Mouse (Mus musculus): ENCODE data around the gene Cntn5. TPM values are rescaled to one million over a fixed set of nuclear protein-coding genes. Genes with fewer than 3 reads are reported as not detected.

Cntn5 gene
- total RNA-seq, 2 experiments from 2014 or later = 0.50 to 0.64 TPM

DNA sequence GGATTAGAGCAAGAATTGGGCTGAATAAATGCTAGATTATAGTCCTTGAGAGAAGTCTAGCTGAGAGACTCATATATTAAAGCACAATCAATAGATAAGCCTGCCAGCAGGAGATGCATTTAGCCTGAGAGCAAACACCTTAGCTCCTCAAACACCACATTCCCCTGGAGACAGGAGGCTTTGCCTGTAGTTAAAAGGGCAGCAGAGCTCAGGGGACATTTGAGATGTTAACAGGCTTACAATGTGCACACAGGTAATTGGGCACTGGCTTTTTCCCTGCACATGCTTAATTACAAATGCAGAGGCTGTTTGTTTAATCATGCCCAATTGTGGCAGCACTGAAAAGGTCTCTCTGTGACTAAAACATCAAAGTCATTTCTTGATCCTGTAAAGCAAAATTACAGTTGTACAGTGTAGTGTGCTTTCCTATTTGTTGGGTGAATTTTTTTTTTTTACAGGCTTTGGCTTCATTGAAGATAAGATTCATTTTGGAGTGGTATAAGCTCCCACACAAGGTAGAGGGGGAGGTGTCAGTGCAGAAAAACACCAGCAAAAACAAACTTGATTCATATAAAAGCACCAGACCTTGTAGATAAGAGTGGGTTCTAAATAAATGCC lies 457.2 kb downstream of the Cntn5 start:
- DNase-seq = no peak

DNA sequence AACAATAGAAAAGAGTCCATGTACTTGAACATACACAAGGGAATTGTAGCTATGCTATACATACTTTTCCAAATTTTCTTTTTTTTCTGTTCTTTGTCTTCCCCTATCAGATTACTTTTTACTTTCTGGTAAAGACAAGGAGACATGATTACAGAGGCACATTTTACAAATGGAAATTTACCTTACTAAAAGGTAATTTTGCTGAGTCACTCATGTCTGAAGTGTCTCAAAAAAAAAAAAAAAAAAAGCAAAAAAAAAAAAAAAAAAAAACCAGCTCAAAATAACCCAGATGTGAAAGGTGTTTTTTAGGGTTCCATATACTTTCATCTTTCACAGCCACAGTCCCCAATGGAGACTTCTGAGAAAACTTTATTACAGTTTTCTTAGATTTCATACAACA lies 492.5 kb downstream of the Cntn5 start:
- no peak for DNase-seq

DNA sequence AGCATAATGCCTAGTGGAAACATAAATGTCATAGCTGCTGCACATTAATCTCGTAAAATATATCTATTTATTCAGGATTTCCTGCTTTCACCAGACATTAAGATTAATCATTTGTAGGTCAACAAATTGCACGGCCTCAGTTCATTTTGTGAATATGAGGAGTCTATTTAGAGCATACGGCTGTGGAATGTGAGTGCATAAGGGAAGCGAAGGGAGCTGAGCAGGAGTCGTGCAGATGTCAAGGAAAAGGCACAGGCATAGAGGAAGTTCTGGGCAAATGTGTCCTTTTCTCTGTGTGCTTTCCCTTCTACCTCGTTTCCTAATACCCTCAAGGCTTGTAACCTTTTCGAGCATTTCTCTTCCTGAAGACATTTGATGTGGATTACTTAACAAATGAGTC lies 504.5 kb downstream of the Cntn5 start:
- no peak for DNase-seq

DNA sequence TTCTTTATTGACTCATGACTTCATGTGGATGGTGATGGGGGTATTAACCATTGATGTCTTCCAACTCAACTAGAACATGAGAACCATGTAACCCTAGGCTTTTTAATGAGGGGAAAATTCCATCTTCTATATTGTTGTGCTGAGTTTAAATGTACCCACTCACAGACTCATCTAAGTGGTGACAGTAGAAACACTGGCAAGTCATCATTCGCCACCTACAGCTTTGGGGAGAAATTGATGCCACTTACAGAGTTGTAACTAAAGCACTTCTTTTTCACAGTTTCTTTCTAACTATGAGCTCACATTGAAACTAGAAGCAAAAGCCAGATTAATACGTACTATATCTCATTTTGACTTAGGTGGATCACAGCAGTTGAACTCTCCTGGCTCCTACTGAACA lies 514.7 kb downstream of the Cntn5 start:
- no peak for DNase-seq

DNA sequence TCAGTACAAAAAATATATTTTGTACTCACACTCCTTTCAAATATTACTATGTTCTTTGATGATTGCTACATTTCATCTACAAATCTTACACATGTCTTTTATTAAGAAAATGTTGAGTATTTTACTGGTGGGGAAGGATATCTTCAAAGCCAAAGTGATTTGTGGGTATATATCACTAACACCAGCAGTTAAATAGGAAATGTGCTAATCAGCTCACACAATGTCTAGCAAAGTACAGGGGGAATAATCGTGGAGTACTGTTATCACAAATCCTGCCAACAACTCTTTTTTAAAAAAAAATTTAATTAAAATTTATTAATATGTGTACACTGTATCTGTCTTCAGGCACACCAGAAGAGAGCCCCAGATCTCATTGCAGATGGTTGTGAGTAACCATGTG lies 520.1 kb downstream of the Cntn5 start:
- no peak for DNase-seq

DNA sequence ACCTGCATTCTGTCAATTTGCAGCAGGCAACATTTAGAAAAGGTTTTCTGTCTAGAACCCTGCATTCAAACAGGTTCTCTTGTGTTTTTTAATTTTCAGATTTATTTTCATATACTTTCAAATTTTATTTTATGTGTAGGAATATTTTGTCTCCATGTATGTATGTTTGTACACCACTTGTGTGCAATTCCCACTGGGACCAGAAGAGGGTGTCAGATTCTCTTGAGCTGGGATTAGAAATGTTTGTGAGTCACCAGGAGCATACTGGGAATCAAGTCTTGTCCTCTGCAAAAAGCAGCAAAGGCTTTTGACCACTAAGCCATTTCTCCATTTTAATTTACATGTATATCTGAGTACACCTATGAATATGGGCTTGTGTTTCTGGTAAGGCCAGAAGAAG lies 521.4 kb downstream of the Cntn5 start:
- DNase-seq = no peak

DNA sequence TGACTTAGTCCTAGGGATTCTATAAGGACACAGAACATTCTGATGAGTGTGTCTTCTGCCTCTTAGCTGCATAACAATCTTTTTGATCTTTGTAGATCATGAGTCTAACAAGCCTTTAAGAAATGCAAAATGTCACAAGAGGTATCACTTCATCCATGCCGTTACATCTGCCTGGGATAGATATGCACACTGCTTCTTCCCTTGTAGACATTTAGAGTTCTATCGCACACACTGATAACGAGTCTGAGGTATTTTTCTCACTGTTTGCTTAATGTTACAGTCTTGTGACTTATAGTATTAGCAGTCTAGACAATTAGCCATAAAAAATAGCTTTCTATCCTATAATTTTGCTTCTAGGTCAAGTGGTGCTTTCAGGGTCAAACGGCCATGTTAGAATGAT lies 522.9 kb downstream of the Cntn5 start:
- no peak for DNase-seq

DNA sequence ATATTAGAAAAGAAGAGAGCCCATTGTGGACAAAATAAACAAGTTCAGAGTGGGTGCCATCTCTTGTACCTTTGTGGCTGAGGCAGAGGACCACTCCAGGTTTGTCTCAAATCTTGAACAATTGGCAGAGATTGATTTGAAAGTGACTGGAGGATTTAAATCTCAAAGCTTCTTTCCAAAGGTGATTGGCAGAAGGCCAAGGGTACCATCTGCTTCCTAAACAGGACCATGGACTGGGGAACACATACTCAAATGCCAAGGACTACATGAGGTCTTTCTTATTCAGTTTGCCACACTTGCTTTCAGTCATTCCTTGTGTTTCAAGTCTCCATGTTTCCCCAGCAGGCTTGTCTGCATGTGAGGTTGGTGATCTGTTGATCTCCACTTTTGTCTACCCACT lies 528.3 kb downstream of the Cntn5 start:
- DNase-seq = no peak

DNA sequence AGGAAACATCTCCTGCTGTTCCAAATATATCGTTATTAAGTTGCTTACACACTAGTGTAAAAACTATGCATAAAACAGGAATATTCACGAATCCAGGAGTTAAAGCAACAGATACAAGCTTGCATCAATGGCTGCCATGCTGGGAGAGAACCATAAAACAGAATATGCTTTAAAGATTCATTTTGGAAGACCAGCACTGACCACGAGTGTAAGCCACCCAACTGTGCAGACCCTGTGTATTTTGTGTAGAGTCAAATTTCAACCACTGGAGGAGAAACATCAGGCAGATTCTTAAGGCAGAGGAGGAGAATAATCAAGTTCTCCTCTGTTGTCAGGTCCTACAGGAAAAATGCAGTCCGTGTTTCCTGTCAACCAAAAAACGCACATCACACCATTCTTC lies 535.6 kb downstream of the Cntn5 start:
- no peak for DNase-seq

DNA sequence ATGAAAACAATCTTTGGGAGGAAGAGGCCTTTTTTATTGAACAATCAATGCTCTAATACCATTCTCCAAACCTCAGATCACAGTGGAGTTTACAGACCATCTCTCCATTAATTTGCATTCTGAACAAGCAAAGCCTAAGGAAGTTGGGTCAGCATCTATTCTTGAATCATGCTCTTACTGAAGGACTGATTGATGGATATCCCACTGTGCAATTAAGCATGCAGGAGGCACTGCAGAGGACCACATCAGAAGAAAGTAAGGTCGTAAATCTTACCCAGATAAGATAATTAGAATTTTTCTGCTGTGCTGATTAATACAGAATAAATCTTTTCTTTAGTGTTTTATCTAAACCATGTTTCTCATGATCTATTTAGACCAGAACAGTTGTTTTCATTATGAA lies 536.2 kb downstream of the Cntn5 start:
- DNase-seq = no peak

DNA sequence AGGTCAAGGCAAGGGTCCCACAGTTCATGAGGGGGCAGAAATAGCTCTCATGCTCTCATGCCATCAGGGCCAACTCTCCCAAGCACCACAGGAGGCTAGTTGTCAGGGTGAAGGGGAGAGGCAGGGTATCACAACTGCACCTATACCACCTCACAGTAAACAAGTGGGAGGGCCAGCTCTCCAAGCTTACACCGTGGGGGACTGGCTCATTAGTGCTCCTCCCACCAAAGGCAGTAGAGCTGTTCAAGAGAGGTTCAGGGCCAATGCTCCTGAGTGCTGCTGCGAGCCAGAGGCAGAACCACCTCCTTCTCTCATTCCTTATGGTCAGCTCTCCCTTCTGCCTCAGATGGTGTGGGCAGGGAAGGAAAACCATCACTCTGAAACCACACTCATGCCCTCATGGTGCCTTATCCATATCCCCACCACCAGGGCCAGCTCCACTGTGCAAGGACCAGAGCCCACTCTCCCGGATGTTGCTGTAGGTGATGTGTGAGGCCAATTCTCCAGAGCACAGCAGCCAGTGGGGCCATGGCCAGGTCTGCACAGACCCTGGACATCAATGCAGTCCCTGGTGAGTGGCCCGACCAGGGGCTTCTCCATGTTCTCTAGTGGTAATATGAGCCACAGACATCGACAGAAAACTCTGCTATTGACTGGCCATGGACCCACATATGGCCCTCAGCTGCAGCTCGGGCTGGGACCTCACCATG lies 538.2 kb downstream of the Cntn5 start:
- DNase-seq = no peak

DNA sequence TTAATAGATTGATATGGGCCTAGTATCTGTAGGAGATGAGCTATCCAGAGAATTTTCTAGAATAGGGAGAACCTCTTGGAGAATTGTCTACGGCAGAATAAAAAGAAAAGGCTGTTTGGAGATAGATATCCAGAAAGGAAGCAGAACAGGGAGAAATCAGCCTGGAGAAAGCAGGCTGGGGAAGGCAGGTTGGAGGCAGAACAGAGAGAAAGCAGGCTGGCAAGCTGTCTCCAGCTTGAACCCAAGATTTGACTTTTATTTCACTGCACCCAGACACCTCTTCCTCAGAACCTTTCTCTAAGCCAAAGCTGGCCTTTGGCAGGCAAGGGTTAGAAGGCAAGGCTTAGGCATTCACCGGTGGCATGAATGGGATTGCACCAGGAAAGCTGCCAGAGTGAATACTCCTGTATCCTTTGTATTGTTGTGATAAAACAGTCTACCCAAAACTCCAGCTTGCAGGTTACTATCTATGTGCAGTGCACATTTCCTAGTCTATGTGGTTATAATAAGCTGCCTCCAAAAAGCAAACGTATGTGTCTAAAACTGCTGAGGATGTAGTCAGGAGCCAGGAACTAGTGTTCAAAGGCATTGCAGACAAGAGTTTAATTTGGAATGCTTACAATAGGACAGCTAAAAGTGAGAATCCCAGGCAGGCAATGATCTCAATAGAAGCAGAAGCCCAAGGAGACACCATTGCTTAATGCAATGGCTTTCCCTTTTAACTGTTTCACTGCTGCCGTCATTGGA lies 553.5 kb downstream of the Cntn5 start:
- no peak for DNase-seq

DNA sequence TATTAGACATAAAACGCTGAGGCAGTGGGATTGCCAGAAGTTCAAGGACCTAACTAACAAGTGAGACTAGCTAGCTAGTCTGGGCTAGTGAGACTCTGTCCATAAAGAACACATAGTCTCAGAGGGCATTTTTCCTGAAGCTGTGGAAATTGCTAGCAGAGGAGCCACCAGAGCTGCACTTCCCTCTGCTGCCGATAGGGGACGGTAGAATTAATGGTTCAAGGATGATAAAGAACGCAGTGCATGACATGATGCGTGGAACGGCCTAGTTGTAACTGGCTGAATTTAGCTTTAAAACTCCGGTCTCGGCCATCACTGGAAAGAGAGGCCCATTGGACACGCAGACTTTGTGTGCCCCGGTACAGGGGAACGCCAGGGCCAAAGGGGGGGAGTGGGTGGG lies 555.8 kb downstream of the Cntn5 start:
- DNase-seq = no peak

DNA sequence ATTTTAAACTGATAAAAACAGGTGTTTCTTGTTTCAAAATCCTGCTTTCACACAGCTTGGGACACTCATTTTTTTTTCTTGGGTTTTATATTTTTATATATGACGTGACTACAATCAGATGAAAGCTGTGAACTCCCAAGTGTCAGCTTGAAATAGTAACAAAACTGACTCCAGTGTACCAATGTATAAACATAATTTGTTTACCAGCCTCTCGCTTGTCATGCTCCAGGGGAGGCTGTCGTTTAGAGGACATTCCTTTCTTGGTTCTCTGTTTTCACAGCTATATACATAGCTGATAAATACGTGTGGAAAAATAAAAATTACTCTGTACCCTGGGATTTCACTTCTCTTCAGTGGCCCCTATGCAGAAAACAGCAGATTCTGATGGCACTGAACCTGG lies 556.4 kb downstream of the Cntn5 start:
- DNase-seq = no peak

DNA sequence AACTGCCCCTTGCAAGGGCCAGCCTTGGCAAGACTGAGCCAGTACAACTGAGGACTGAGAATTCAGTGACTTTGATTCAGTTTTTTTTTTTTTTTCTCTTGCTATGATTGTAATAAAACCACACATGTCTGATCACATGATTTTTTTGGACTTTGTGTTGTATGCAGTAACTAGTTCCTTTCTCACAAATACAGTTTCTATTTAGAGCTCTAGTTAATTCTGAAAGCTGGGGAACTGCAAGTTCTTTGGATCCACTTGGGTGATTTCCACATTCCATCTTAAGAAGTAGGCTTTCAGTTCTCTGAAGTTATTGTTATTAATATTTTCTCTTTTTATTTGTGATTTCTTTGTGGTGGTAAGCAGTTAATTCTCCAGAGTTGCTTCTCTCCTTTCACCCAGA lies 563.8 kb downstream of the Cntn5 start:
- no peak for DNase-seq

DNA sequence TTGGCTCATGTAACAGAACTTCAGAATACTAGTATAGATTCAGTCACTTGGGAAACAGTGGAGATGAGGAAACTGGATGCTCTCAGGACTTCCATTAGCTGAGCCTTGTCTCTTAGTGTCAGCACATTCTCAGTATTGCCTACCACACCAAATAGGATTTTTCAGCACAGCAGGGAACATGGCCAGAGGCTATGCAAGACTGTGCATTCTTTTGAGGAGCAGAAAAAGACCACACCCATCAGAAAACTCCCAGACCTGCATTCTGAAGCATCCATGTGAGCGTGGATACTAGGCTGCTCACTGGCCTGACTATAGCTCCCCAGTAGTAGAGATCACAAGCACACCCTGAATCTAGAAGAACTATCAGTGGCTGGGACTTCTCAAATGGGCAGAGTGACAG lies 564.9 kb downstream of the Cntn5 start:
- DNase-seq = no peak

DNA sequence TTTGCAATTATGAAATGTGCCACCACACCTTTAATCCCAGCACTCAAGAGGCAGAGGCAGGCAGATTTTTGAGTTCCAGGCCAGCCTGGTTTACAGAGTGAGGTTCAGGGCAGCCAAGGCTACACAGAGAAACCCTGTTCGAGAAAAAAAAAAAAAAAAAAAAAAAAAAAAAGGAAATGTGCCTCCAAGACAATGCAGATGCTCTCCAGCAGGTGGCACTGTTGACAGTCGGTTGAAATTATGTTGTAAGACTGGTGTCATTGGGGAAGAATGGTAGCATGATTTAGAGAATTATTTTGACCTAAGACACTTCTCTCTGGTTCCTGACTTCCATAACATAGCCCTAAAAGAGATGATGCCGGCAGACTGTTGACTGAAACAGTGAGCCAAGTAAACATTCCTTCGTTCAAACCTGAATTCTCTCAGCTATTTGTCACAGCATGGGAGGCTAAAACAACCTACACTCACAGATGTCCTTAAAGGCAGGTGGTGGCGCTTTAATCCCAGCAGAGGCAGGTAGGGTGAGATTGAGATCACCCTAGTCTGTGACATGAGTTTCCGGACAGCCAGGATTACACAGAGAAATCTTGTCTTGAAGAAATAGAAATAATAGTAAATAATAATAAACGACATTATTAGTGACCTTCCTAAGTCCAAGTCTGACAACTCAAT lies 579.7 kb downstream of the Cntn5 start:
- DNase-seq = peak; percentile 1 to 49

DNA sequence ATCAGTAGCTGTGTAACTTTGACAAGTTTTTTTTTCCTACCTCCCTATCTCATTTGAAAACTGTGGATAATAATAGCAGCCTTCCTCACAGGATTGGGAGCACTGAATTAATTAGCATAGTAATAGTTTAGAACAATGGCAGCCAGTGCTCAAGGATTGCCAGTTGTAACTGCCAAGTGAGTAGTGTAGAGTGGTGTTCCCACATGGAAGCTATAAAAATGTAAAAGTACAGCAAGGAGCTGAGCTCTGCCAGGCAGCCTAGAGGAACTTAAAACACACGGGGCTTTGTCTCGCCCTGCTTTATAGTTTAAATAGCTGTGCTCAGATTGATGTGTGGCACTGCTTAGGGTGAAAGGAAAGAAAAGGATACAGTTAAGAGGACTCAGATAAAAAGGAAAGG lies 635.2 kb downstream of the Cntn5 start:
- no peak for DNase-seq

DNA sequence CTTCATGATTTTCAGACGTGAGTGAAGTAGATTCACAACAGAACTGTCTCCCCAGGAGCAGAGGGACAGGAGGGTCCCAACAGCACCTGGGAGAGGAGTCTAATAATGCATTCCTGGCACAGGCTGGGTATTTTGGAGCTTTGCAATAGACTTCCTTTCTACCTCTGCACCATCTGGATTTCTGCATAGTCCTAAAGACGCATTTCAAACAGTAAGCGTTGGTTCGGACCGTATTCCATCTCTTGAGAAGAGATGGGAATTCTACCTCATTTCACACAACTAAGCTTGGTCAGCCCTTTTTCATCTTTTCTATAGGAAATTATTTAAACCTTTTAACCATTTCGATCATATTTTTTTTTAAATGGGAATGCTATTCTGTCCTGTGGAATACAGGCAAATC lies 635.7 kb downstream of the Cntn5 start:
- no peak for DNase-seq

DNA sequence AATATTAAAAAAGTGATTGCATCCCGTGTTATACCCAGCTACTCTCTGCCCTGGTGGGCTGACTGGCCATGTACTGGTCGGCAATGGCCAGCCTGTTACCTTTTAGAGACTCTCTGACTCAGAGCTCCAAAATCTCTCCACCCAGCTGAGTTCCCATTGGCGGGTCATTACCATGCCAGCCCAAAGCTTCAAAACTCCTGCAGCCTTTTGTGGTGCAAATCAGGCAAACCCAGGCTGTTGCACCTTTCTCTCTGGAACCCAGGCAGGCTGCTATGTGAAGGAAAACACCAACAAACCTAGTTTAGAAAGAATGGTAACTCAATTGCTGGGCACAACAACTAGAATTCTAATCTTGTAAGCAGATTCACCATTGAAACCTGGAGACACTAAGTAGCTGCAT lies 639.0 kb downstream of the Cntn5 start:
- no peak for DNase-seq

DNA sequence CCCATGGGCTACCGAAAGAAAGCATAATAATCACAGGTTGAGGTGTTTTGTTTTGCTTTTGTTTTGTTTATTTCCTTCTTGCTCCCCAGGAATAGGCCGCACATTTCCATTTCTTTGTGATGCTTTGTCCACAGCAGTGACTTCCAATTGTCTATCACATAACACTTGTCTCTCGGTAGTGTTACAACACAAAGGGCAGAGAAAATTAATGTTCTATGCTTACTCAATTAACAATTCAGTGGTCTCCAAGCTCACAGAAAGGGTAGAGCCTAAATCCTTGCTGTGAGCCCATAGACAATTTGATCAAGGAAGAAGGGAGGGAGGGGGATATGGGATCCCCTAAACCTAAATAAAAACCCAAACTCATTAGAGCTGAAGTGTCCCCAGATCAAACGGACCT lies 671.2 kb downstream of the Cntn5 start:
- no peak for DNase-seq

DNA sequence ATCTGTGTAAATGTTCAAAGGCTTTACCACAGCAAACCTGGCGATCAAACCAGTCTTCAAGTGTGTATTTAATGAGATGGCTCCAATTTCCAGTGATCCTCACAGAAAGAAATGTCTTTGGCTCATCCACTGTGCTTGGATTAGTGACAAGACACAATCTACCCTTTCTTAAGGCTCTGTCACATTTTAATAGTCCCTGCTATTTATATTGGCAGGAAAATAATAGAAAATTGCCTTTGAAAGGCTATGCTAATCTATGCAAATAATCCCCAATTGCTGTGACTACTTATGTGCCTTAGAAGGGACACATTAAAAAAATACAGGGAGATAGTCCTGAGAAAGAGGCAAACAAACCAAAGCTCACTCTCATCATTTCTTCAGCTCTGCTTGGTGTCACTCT lies 672.5 kb downstream of the Cntn5 start:
- DNase-seq = no peak

DNA sequence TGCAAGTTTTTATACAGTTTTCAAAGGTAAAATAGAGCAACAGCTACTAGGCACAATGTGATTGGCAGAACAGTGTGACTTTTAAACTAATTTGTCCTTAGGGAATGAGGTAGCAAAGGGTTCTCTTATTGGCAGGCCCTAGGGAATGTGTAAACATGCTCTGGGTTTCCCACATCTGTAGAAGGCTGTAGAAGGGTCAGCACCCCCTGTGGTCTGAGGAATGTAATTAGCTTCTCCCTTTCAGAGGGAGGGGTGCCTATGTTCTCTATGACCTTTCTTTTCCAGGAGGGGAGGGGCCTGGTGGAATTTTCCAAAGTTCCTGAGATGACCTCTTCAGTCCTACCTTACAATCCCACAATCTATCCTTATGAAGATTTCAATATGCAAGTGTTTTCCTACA lies 673.6 kb downstream of the Cntn5 start:
- no peak for DNase-seq

All from heart, adult 18-20 months (tissue).